Mouse (Mus musculus) kidney, postnatal 4 days (tissue): ENCODE measurements around the gene Tmem123.

Source experiments
- DNase-seq, 2 experiments: peaks; one replicate each; pipeline ENCODE4 v3.0.0; 2021; ENCODE audit warnings: mixed read lengths in 2 of 2

Tmem123 gene

GRCm38 (mm10) chr9:7763614-7764300, at the start of gene Tmem123:
Tmem123 (plus strand) TSS chr9:7764041.
- peak; percentile 100 for DNase-seq

- peak; percentile 31 to 36 for DNase-seq
Observed at GRCm38 (mm10) chr9:7714062-7714907, 49.6 kb upstream of the Tmem123 start.

DNA sequence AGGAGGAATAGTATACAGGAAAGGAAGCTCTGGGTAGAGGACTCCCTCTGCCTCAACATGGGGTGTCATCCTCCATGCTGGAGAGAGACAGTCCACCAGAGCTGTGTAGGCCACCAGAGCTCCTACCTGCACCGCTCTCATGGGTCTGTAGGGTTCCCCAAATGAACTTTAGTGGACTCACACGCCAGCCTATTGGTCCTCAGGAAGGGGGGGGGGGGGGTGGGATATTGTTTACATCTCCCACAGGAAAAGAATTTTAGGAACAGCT, 49.0 kb upstream of the Tmem123 start:
- DNase-seq, result no peak

DNA sequence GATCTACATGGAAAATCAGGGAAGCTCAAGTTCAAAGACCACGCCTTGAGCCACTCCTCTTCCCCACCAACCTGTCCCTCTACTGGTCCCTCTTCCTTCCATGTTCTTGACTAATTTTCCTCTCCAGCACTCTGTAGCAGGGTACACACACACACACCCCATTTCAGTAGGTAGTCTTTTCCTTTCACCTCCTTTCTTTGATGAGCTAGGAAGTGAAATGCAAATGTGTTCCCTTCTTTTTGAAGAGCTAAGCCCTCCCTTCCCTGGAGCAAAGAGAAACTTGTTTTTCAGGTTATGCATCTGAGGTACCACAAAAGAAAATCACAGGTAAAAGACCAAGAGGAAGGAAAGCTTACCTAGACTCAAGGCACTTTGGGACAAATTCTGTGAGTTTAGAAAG, 42.3 kb upstream of the Tmem123 start:
- DNase-seq, result no peak

- DNase-seq, result no peak
Observed at GRCm38 (mm10) chr9:7728997-7729396, 34.8 kb upstream of the Tmem123 start.

- no peak for DNase-seq
Observed at GRCm38 (mm10) chr9:7742696-7743095, 21.1 kb upstream of the Tmem123 start.

DNA sequence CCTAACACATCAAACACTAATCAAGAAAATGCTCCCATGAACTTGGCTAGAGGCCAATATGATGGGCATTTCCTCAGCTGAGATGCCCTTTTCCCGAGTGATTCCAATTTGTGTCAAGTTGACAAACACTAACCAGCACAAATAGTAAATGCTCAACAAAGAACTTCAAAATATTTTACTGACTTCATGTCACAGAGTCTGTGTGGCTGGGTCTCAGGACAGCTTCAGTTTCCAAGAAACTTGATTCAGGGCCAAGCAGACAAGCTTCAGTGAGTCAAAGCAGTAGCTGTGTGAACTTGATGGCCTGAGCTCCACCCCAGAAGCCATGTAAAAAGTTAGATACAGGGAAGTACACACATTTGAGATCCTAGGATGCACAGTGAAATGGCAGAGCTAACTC, 19.7 kb upstream of the Tmem123 start:
- DNase-seq, result no peak

- DNase-seq, result no peak
Observed at GRCm38 (mm10) chr9:7748881-7749280, 15.0 kb upstream of the Tmem123 start.

DNA sequence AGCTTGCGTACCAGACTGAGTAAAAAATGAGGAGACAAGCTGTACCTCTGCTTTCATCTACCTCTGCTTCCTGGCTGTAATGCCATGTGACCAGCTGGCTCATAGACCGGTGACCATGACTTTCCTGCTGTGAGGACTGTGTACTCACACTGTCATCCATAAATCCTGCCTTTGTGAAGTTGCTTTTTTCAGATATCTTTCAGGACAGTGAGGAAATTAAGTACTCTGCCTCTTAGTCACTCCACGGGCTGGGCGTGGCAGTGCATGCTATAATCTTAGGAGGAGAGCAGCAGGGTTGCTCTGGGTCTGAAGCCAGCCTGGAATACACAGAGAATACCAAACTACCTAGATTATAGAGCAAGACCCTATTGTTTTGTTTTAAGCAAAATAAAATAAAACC, 14.3 kb upstream of the Tmem123 start:
- no peak for DNase-seq

DNA sequence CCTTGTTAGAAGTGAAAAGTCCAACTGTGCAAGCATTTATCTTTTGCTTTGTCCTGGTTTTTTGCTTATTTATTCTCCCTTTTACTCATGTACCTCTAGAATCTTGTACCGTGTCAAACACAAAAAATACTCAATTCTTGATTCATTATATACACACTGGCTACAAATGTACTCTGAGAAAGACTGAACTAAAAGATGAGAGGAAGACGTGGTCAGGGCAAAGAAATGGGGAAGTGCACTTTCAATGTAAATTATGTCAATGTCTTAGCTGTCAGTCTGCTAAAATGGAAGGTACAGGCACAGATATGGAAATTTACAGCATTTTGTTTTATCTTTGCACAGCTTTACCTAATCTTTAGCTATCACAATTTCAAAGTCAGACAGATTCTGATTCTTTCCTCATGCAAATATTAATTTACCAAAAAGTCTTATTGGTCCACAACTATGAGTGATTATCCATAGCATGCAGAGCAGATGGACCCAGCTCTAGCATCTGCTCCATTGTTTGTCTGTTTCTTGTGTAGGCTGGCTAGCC, 7.9 kb upstream of the Tmem123 start:
- no peak for DNase-seq

GRCm38 (mm10) chr9:7761906-7762455, 1.9 kb upstream of the Tmem123 start:
- no peak for DNase-seq

DNA sequence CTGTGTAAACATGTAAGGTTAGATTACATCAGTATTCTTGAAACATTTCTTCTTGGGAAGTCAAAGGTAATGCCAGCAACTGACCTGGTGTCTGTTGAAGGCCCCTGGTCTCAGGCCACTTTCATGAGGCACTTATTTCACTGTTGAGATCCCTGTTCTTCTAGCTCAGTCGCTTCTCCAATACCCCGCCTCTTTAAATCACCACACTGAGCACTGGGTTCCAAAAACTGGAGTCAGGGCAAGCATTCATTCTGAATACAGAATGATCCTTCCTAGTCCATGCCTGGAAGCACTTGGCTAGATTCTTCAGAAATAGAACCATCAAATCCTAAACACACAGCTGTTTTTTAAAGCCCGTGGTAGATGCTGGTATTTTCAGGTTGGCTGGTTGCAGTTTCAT, 1.1 kb upstream of the Tmem123 start:
- DNase-seq, result no peak

DNA sequence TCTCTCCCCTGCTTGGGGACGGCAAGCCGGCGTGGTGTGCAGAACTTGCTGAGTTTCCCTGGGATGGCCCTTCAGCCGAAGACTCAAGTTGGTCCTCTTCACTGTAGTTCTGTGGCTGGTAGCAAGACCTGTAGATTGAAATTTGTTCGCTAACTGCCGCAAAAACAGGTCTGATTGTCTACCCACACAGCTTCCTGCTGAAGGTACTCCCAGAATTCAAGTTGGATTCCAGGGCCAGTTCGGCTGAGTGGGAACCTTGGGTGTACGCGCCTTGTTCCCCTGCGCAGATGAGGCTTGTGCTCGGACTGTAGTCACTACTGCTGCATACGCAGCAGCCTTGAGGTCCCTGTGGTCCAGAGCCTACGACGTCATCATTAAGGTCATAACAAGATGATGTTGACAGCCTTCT, 626 bp downstream of the Tmem123 start:
- peak in 1 of 2 experiments; percentile 48 for DNase-seq

DNA sequence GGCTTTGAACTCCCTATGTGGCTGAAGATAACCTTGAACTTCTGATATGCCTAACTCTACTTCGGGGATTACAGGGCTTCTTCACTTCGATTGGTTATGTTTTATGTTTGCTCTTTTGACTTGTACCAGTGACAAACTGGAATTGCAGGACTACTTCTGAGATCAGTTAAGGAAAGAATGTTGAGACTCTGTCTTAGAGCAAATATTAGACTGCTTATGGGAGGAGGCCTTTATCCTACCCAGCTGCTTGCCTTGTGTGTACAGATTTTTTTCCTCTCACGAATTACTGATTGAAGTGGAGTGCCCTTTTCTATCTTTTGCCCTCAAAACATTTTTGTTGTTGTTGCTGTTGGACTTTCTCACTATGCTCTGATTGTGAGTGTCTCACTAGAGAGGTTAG, 1.4 kb downstream of the Tmem123 start:
- DNase-seq, result no peak

- DNase-seq, result no peak
Observed at GRCm38 (mm10) chr9:7766582-7766981, 2.7 kb downstream of the Tmem123 start.

DNA sequence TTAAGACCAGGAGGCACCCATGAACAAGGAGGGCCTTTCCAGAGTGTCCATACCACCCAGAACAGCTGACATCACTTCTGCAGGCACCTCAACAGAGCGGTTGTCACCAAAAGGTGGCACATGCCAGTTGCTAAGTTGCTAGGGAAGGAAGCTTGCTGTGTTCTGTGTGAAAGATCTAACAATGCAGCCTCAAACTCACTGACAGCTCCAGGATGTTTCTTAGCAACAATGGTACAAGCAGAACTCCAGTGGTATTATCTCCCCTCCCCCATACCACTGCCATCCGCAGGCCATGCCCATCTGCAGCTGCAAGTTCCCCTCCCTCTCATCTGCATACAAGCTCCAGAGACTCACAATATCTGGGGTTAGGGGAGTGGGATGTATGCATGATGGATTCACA, 3.7 kb downstream of the Tmem123 start:
- no peak for DNase-seq

DNA sequence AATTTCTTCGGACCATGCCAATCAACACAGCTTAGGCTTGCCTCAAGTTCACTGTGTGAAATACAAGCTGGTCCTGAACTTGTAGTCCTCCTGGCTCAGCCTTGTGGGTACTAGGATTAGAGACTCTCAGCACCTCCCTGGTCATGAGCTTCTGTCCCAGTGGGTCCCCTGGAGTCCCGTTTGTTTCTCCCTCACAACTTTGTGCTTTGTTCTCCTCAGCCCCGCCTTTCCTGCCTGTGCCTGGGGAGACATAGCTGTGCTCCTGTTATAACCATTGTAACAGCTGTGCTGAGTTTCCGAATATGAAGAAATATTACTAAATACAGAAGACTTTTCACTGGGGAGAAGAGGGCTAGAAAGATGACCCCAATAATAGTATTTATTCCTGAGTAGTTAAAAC, 5.2 kb downstream of the Tmem123 start:
- no peak for DNase-seq

DNA sequence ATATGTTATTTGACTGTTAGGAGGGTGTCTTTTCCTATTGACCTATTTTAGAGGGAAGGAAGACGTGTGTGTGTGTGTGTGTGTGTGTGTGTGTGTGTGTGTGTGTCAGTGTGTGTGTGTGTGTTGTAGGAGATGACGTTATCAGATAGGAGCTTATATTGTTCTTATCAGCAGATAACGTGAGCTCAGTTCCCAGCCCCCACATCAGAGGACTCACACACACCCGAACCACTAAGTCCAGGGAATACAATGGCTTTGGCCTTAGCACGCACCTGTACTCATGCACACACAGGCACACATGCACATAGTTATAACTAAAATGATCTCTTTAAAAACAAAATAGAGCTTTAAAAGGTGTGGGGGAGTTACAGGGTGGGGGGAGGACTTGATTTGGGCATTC, 5.7 kb downstream of the Tmem123 start:
- DNase-seq, result no peak

DNA sequence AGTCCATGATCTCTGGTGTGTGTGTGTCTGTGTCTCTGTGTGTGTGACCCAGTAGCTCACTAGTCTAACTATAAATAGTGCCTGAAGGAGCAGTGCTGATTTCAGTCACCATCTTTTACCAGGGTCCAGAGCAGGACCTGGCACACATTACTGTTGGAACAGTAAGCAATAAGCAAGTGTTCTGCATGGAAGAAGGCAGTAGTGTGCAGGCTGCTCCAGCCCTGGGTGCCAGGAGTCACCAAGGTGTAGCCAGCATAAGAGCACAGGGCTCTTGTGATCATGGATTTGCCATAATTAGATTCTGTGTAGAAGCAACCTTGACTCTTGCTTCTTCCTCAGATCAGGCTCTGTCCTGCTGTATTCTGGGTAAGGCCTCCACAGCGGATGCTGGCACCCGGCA, 8.5 kb downstream of the Tmem123 start:
- DNase-seq, result no peak

DNA sequence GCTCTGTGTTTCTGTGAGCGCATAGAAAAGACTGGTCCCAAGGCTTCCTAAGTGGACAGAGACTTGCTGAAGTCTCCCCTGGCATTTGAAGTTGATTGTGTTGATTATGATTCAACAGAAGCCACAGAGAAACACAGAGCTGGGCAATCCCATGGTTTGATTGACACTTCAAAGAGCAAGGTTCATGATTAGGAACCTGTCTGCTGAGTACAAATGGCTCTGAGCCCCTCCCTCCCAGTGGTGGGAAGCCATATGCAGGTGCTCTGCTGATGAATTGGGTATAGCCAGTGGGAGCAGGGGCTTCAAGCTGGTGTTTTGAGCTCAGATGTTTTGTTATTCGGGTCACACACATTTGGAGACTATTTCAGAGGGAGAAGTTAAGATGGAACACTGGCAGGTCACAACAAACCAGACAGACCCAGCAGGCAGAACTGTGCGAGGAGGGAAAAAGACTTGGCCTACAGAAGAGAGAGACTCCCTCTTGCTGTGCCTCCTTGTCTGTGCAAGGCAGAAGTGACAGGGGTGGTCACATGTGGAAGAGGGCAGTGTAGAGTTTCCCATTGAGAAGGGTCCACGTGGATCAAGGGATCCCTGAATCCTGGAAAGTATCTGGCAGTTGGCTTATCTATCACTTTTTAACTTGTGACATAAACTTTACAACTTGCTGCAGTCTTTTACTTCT, 9.1 kb downstream of the Tmem123 start:
- DNase-seq, result no peak

DNA sequence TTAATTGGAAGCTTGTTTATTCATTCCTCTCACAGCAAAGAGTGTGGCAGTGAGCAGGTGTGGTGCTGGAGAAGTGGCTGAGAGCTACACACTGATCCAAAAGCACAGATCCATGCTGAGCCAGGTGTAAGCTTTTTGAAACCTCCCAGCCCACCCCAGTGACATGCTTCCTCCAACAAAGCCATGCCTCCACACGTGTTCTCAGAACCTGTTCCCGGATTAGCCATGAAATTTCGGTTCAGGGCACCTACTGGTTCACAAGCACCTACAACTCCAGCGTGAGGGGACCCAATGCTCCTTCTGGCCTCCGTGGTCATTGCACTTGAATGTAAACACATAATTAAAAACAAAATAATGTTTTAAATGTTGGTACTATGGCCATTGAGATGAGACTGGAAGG, 9.8 kb downstream of the Tmem123 start:
- DNase-seq, result no peak

DNA sequence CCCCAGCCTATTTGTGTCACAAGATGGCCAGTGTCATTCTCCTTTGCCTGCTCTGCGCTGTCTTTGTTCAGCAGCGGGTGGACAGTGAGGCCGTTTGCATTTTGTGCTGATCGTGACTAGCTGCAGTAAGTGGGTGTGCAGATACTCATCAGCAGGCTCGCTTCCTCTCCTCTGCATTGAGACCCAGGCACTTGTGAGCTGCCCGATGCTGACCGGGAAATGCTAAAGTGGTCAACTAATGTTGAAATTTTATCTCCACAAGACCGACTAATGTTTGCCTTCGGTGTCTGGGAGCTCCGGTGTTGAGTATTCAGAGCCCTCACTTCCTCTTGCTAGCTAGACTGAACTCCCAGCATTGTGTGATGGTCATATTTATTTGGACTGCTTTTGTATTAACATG, 10.7 kb downstream of the Tmem123 start:
- DNase-seq, result no peak

DNA sequence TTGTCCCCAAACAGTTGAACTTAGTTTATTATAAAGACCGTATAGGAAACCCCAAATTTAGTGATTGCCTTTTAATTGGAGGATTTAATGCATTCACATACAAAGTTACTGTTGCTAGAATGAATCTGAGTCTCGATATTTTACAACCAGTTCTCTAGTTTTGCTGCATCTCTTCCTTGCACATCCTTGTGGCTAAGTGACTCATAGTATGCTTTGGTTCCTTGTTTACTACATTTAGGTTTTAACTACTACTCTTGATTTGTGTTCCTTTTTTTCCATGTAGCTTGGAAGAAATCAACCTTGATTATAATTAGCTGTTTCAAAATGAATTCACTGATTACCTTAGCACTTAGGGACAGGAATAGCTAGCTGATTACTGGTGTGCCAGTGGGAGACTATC, 11.2 kb downstream of the Tmem123 start:
- DNase-seq, result no peak

GRCm38 (mm10) chr9:7775986-7776385, 12.1 kb downstream of the Tmem123 start:
- DNase-seq, result no peak
